In the genomic region with DNA sequence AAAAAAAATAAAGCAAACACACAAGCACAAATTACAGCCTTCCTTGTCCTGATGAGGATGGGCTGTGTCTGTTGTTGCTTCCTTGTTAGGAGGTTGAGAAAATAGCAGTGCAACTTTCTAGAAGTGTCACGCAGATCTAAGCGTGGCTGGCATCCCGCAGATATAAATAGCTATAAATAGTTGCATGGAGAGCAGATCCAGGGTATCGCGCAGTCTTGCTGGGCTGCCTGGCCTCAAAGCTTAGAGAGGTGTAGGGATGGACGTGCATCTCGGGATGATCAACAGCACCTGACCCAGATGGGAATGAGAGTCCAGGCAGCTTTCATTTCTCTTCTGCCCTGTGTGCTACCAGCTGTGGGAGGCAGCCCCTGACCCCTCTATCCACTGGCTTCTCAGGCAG, we compare ENCODE assay signal across 17 mouse cellular contexts.
A peak's percentile ranks its signal among the peaks of the same experiment; 100 is the strongest.
DNase-seq lines count a peak whose midpoint lies in the region; ATAC-seq lines count a peak whose summit lies in the region.
"Had no signal": no experiment of that assay in that cellular context is flagged by ENCODE, and none has a peak within 500 bp of the region (broad histone marks: within the 10 kb centered on the region; RNA-seq: fewer than 3 reads in every experiment).

No protein-coding gene starts in this region.

- H3K9me3 ChIP-seq in midbrain, embryonic 14.5 days (ENCODE audit: control insufficient read depth, low read length) = no peaks in the 10 kb centered on the region
- H3K9me3 ChIP-seq in midbrain, embryonic 10.5 days (replicated peaks) = no peaks in the 10 kb centered on the region
- H3K9me3 ChIP-seq in forebrain, embryonic 14.5 days (replicated peaks; ENCODE audit: control insufficient read depth, low read length) = no peaks in the 10 kb centered on the region
- H3K9me3 ChIP-seq in hindbrain, embryonic 14.5 days (ENCODE audit: control insufficient read depth, low read length) = no peaks in the 10 kb centered on the region
- no peaks in the 10 kb centered on the region for H3K9me3 ChIP-seq in neural tube, embryonic 15.5 days (replicated peaks)
- H3K9me3 ChIP-seq: limb, embryonic 15.5 days had no signal

- ATAC-seq in midbrain, embryonic 14.5 days (ENCODE audit: low FRiP score, low TSS enrichment) = no peak
- peak; percentile 33 for ATAC-seq in forebrain, embryonic 14.5 days
- peak; percentile 22 for ATAC-seq in hindbrain, embryonic 14.5 days (ENCODE audit: low FRiP score)
- ATAC-seq in neural tube, embryonic 15.5 days (ENCODE audit: low FRiP score) = peak; percentile 41; the same call in 1 of the 2 replicates

- no peaks in the 10 kb centered on the region for H3K27me3 ChIP-seq in midbrain, embryonic 14.5 days (ENCODE audit: control insufficient read depth, insufficient read depth, low read length)
- no peaks in the 10 kb centered on the region for H3K27me3 ChIP-seq in midbrain, embryonic 10.5 days (ENCODE audit: low read depth, poor library complexity, severe bottlenecking)
- no peaks in the 10 kb centered on the region for H3K27me3 ChIP-seq in forebrain, embryonic 14.5 days (replicated peaks; ENCODE audit: control insufficient read depth, insufficient read depth, low read length)
- H3K27me3 ChIP-seq in hindbrain, embryonic 14.5 days (ENCODE audit: control insufficient read depth, insufficient read depth, low read length) = no peaks in the 10 kb centered on the region
- H3K27me3 ChIP-seq in neural tube, embryonic 15.5 days (replicated peaks) = no peaks in the 10 kb centered on the region
- H3K27me3 ChIP-seq: limb, embryonic 15.5 days had no signal

- H3K4me1 ChIP-seq in midbrain, embryonic 14.5 days (ENCODE audit: control insufficient read depth, insufficient read depth, low read length) = peaks cover 15% of the 10 kb centered on the region
- peaks cover 7% of the 10 kb centered on the region for H3K4me1 ChIP-seq in midbrain, embryonic 10.5 days
- H3K4me1 ChIP-seq in forebrain, embryonic 14.5 days (ENCODE audit: control insufficient read depth, insufficient read depth, low read length) = peaks cover 19% of the 10 kb centered on the region
- peaks cover 16% of the 10 kb centered on the region for H3K4me1 ChIP-seq in hindbrain, embryonic 14.5 days (replicated peaks; ENCODE audit: control insufficient read depth, insufficient read depth, low read length)
- H3K4me1 ChIP-seq in neural tube, embryonic 15.5 days = peaks cover 18% of the 10 kb centered on the region
- H3K4me1 ChIP-seq: limb, embryonic 15.5 days had no signal

- WGBS in midbrain, embryonic 14.5 days = 80% methylated on average over 7 of the region's 7 CpGs
- WGBS in midbrain, embryonic 10.5 days = 93% methylated on average over 7 of the region's 7 CpGs
- 73% methylated on average over 7 of the region's 7 CpGs for WGBS in forebrain, embryonic 14.5 days
- WGBS in hindbrain, embryonic 14.5 days = 76% methylated on average over 7 of the region's 7 CpGs
- WGBS in neural tube, embryonic 15.5 days = 65% methylated on average over 7 of the region's 7 CpGs

- peak; percentile 3 for DNase-seq in midbrain, embryonic 14.5 days
- no peak for DNase-seq in midbrain, embryonic 10.5 days (ENCODE audit: low spot score)
- no peak for DNase-seq in forebrain, embryonic 14.5 days (ENCODE audit: low spot score)
- no peak for DNase-seq in hindbrain, embryonic 14.5 days (ENCODE audit: low spot score)
- no peak for DNase-seq in cerebellum, postnatal 4 days (ENCODE audit: low spot score in 2 of 2)
- DNase-seq in urinary bladder, adult 2 months (ENCODE audit: low spot score) = no peak
- DNase-seq: adrenal gland, postnatal 10 days; cerebellum, adult 9-11 months; heart, adult 11 months; heart, postnatal 36 days; kidney, adult 11 months; kidney, postnatal 14 days; lung, adult 18-20 months; lung, postnatal 4 days; thymus, adult 18-20 months had no signal

- no peak overlapping the region for H3K4me2 ChIP-seq in midbrain, embryonic 14.5 days (ENCODE audit: low read length)
- H3K4me2 ChIP-seq in forebrain, embryonic 14.5 days (ENCODE audit: low read length) = no peak overlapping the region
- H3K4me2 ChIP-seq in hindbrain, embryonic 14.5 days (replicated peaks) = no peak overlapping the region
- H3K4me2 ChIP-seq in neural tube, embryonic 15.5 days = no peak overlapping the region; the same call in 1 of the 2 replicates
- H3K4me2 ChIP-seq: limb, embryonic 15.5 days had no signal

- no peaks in the 10 kb centered on the region for H3K36me3 ChIP-seq in midbrain, embryonic 14.5 days (ENCODE audit: control insufficient read depth, insufficient read depth, low read length)
- no peaks in the 10 kb centered on the region for H3K36me3 ChIP-seq in midbrain, embryonic 10.5 days
- H3K36me3 ChIP-seq in forebrain, embryonic 14.5 days (ENCODE audit: control insufficient read depth, insufficient read depth, low read length) = no peaks in the 10 kb centered on the region
- H3K36me3 ChIP-seq in hindbrain, embryonic 14.5 days (replicated peaks; ENCODE audit: control insufficient read depth, insufficient read depth) = no peaks in the 10 kb centered on the region
- H3K36me3 ChIP-seq in neural tube, embryonic 15.5 days = no peaks in the 10 kb centered on the region
- H3K36me3 ChIP-seq: limb, embryonic 15.5 days had no signal

- H3K27ac ChIP-seq in midbrain, embryonic 14.5 days (replicated peaks; ENCODE audit: low read depth, low read length) = no peak overlapping the region
- H3K27ac ChIP-seq in midbrain, embryonic 10.5 days (replicated peaks) = no peak overlapping the region
- no peak overlapping the region for H3K27ac ChIP-seq in forebrain, embryonic 14.5 days (ENCODE audit: low read depth, low read length)
- H3K27ac ChIP-seq in hindbrain, embryonic 14.5 days = no peak overlapping the region; the same call in 1 of the 2 replicates
- no peak overlapping the region for H3K27ac ChIP-seq in neural tube, embryonic 15.5 days (replicated peaks)
- H3K27ac ChIP-seq: limb, embryonic 15.5 days had no signal

- no peak overlapping the region for H3K9ac ChIP-seq in midbrain, embryonic 14.5 days (replicated peaks; ENCODE audit: low read length)
- H3K9ac ChIP-seq in forebrain, embryonic 14.5 days (ENCODE audit: low read length) = no peak overlapping the region
- H3K9ac ChIP-seq in hindbrain, embryonic 14.5 days = no peak overlapping the region
- H3K9ac ChIP-seq in neural tube, embryonic 15.5 days (replicated peaks) = no peak overlapping the region
- H3K9ac ChIP-seq: limb, embryonic 15.5 days had no signal

- H3K4me3 ChIP-seq in midbrain, embryonic 14.5 days (replicated peaks; ENCODE audit: low read depth, low read length) = no peak overlapping the region
- H3K4me3 ChIP-seq in midbrain, embryonic 10.5 days = no peak overlapping the region
- H3K4me3 ChIP-seq in forebrain, embryonic 14.5 days (ENCODE audit: low read depth, low read length) = no peak overlapping the region
- H3K4me3 ChIP-seq in hindbrain, embryonic 14.5 days (replicated peaks; ENCODE audit: low read length) = no peak overlapping the region
- H3K4me3 ChIP-seq in neural tube, embryonic 15.5 days (replicated peaks) = no peak overlapping the region
- H3K4me3 ChIP-seq: limb, embryonic 15.5 days had no signal
